Mouse (Mus musculus) ES-Bruce4 (cell line): Measurements from ENCODE around the gene Trappc2l. TPM values are rescaled to one million over a fixed set of nuclear protein-coding genes. Genes with fewer than 3 reads are reported as not detected.

Source experiments
- H3K27ac ChIP-seq: 2 replicates; pipeline ENCODE4 v1.5.1; 2012; ENCODE audit warnings: low read length, inconsistent platforms; ENCODE audit not compliant: insufficient read depth
- H3K27me3 ChIP-seq: 2 replicates; pipeline ENCODE4 v1.6.1; 2012; ENCODE audit warnings: mild to moderate bottlenecking, low read length, inconsistent platforms; ENCODE audit not compliant: control insufficient read depth, poor library complexity, insufficient read depth, severe bottlenecking
- H3K36me3 ChIP-seq: 2 replicates; pipeline ENCODE4 v1.6.1; 2012; ENCODE audit warnings: inconsistent platforms, mild to moderate bottlenecking, low read length, moderate library complexity; ENCODE audit not compliant: control insufficient read depth, poor library complexity, insufficient read depth, severe bottlenecking
- H3K4me1 ChIP-seq: one replicate; pipeline ENCODE4 v1.8.1; 2011; ENCODE audit warnings: low read length; ENCODE audit not compliant: control insufficient read depth, insufficient read depth
- H3K4me3 ChIP-seq: 2 replicates; pipeline ENCODE4 v1.5.1; 2011; ENCODE audit warnings: low read depth, mild to moderate bottlenecking, low read length
- H3K9ac ChIP-seq: 2 replicates; pipeline ENCODE4 v1.6.1; 2012; ENCODE audit warnings: low read depth, mild to moderate bottlenecking, inconsistent platforms; ENCODE audit not compliant: poor library complexity, severe bottlenecking
- H3K9me3 ChIP-seq: replicated peaks from 2 replicates; pipeline ENCODE4 v1.6.1; 2012; ENCODE audit warnings: mild to moderate bottlenecking, low read length, inconsistent platforms; ENCODE audit not compliant: control insufficient read depth, poor library complexity, insufficient read depth, severe bottlenecking
- CTCF ChIP-seq: IDR thresholded peaks from one replicate; pipeline ENCODE4 v1.8.1; 2011; ENCODE audit warnings: low read depth, low read length
- EP300 ChIP-seq: IDR thresholded peaks from 2 replicates; pipeline ENCODE4 v1.6.1; 2011; ENCODE audit warnings: low read depth, low read length; ENCODE audit not compliant: insufficient read depth
- POLR2A ChIP-seq: IDR thresholded peaks from one replicate; pipeline ENCODE4 v1.8.1; 2011; ENCODE audit warnings: low read length; ENCODE audit not compliant: insufficient read depth
- polyA plus RNA-seq: library from polyadenylated mRNA; stranded (reverse); fragments of >200 nt; gene quantifications from 2 replicates; pipeline ENCODE4 v1.2.4, GENCODE M21; 2011; ENCODE audit warnings: low read depth; ENCODE audit not compliant: missing spikeins, insufficient read depth, insufficient read length

The Trappc2l gene
- polyA plus RNA-seq, 1 experiment: 19.3 TPM

DNA sequence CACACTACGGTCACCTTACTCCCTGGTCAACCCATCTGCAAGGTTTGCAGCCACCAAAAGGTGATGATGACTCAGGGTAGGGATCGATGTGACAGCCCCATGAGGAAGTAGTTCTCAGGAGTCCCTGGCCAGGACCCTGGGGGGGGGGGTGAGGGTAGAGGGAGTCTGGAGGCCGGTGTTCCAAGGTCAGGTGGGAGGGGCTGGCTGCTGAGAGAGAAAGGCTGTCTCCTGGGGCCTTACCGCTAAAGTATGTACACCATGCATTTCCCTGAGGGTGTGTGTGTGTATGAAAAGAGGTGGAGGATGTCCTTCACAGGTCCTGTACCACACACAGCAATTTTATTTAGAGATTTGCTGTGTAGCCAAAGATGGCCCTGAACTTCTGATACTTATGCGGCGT is 41.2 kb downstream of the Trappc2l start:
- Histone ChIP-seq H3K27ac (no peak overlapping the region), H3K9me3 (no peaks in the 10 kb centered on the region), H3K4me3 (no peak overlapping the region), H3K27me3 (no peaks in the 10 kb centered on the region), H3K9ac (no peak overlapping the region), H3K4me1 (no peaks in the 10 kb centered on the region), H3K36me3 (no peaks in the 10 kb centered on the region)
- TF ChIP-seq POLR2A (no peak), EP300 (no peak), CTCF (no peak)

DNA sequence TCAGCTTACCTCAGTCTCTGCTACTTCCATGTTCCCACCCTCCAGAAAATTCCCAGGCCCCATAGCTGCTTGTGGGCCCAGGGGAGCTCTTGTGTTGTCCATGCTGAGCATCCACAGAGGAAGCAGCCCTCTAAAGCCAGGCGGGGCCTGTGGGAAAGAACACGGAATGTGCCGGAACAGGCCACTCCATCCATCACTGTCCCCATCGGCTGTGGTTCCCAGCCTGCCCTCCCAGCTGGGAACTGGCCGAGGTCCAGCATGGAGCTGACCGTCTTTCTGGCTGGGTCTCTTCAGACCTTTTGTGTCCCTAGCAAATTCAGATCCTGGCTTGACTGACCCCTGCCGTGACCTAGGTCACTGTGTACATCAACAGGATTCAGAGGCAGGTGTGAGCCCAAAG is 43.3 kb downstream of the Trappc2l start:
- Histone ChIP-seq H3K36me3 (no peaks in the 10 kb centered on the region), H3K9ac (no peak overlapping the region), H3K27ac (no peak overlapping the region), H3K27me3 (no peaks in the 10 kb centered on the region), H3K9me3 (no peaks in the 10 kb centered on the region), H3K4me1 (no peaks in the 10 kb centered on the region), H3K4me3 (no peak overlapping the region)
- TF ChIP-seq CTCF: no peak
- TF ChIP-seq EP300: no peak
- TF ChIP-seq POLR2A: no peak

DNA sequence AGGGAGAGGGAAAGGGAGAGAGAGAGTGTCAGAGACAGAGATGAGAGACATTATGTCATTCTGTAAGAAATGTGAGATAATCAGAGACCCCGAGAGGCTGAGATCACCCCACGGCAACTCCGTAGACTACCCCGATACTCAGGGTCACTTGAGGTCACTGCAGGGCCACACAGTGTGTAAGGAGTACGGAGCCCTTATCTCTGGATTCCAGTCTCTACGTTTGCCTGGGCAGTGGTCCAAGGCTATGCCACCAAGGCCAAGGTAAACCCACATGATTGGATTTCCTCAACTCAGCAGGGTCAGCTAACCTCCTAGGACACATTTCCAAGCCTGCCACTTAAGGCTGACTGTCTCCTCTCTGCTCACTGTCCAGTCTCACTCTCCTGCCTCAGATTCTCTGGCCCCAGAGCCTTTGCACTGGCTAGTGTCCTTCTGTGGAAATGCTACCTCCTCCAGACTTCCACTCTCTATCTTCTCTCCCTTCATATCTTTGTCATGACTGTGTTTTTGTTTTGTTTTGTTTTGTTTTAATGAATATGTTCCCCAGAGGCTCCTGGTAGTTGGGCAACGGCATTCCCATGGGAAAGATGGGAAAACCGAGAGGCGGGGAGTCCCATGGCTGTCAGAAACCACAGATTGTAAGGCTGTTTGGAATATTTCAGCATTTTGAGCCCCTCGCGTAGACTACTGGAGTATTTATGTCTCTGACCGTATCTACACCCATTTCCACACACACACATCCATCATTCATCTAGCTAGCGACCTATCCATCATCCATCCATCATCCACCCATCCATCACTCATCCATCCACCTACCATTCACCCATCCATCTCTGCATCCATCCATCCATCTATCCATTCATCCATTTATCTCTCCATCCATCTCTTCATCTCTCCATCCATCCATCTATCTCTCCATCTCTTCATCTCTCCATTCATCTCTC is 44.9 kb downstream of the Trappc2l start:
- no peaks in the 10 kb centered on the region for H3K36me3 ChIP-seq
- TF ChIP-seq CTCF (no peak), POLR2A (no peak), EP300 (no peak)
- no peak overlapping the region for H3K9ac ChIP-seq
- no peak overlapping the region for H3K4me3 ChIP-seq
- H3K27me3 ChIP-seq: no peaks in the 10 kb centered on the region
- H3K9me3 ChIP-seq: no peaks in the 10 kb centered on the region
- no peaks in the 10 kb centered on the region for H3K4me1 ChIP-seq
- H3K27ac ChIP-seq: no peak overlapping the region

DNA sequence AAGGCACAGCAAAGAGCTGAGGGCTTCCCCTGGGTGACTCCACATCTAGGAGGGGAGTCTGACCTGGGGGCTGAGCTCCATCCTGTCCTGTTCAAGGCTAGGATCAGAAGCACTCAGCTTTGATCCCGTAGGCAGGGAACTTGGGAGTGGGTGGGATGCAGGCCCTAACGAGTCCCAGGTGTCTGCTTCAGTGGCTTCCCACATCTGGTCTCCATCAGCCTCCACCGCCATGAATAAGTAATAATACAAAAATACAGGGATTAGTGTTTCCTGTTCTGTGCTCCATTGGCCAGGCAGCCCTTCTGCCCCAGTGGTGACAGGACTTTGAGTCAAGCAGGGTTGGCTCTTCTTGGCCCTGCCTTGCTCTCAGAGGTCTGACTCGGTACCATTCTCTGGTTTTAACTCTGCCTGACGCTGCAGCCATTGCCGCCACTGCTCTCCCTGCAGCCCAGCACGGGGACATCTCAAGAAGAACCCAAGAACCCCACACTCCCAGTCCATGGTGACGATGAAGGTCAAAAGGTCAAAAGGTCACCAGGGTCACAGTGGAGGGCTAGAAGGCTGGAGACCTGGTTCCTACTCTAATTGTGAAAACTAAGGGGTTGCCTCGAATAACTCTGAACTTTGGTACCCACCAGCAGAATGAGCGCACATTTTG is 46.8 kb downstream of the Trappc2l start:
- no peak overlapping the region for H3K4me3 ChIP-seq
- no peak overlapping the region for H3K27ac ChIP-seq

DNA sequence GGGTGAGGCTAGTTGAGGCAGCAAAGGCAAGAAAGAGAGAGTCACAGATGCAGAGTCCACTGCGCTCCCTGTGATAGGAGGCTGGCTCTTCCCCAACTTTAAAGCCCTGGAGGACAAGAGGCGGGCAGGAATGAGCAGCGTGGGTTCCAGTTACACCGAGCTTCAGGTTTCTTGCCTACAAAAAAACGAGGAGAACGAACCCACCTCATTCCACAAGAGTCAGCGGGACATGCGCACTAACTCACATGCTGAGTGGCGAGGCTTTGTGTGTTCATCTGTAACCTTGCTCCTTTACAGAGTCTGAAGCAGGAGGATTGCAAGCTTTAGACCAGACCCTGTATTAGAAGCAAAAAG is 47.3 kb downstream of the Trappc2l start:
- no peak for TF ChIP-seq EP300
- Histone ChIP-seq H3K4me3 (no peak overlapping the region), H3K27ac (no peak overlapping the region), H3K27me3 (no peaks in the 10 kb centered on the region), H3K9me3 (no peaks in the 10 kb centered on the region), H3K4me1 (no peaks in the 10 kb centered on the region), H3K9ac (no peak overlapping the region), H3K36me3 (no peaks in the 10 kb centered on the region)

More for the DNA sequence above, 46.8 kb downstream of the Trappc2l start:
- H3K27me3 ChIP-seq: no peaks in the 10 kb centered on the region
- H3K36me3 ChIP-seq: no peaks in the 10 kb centered on the region
- TF ChIP-seq EP300: no peak
- no peak for TF ChIP-seq CTCF
- no peak for TF ChIP-seq POLR2A
- H3K4me1 ChIP-seq: no peaks in the 10 kb centered on the region
- H3K9me3 ChIP-seq: no peaks in the 10 kb centered on the region
- no peak overlapping the region for H3K9ac ChIP-seq

DNA sequence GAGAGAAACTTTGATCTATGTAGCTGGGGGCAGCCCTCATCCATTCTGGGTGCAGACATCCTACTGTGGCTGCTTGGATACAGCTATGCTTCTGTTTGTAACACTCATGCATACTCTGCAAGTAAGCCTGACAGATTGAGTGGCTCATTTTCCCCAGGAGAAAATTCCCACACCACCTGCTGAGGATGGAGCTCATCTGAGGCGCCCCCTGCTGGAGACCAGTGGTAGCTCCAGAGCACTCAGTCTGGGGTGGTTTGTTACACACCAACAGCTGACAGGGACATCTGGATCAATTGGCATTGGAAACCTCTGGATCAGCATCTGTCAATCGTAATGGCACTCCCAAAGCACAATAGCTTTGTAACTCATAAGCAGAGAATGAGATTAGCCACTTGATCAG is 48.6 kb downstream of the Trappc2l start:
- no peak overlapping the region for H3K9ac ChIP-seq
- H3K27me3 ChIP-seq: no peaks in the 10 kb centered on the region
- no peak overlapping the region for H3K4me3 ChIP-seq
- no peaks in the 10 kb centered on the region for H3K4me1 ChIP-seq
- TF ChIP-seq CTCF (peak; percentile 67), POLR2A (no peak)
- H3K27ac ChIP-seq: no peak overlapping the region
- no peaks in the 10 kb centered on the region for H3K9me3 ChIP-seq
- H3K36me3 ChIP-seq: no peaks in the 10 kb centered on the region
